Mouse (Mus musculus) spleen, adult 2 months (tissue): ENCODE measurements around the gene Tek. TPM values are rescaled to one million over a fixed set of nuclear protein-coding genes. Genes with fewer than 3 reads are reported as not detected.

Experiments
- DNase-seq, 2 experiments: peaks; one replicate each; pipeline versions ENCODE4 v3.0.0 to v3.0.0-alpha.2; 2012 to 2021; ENCODE audit warnings: low spot score in 2 of 2, low read depth in 1 of 2
- H3K27ac ChIP-seq: fragments of 200-500 bp; 2 replicates; pipeline ENCODE4 v1.5.1; 2012; ENCODE audit warnings: low read length, inconsistent platforms; ENCODE audit not compliant: insufficient read depth
- H3K27me3 ChIP-seq: fragments of 200-500 bp; 2 replicates; pipeline ENCODE4 v1.6.1; 2012; ENCODE audit warnings: mild to moderate bottlenecking, moderate library complexity, low read length, inconsistent platforms; ENCODE audit not compliant: control insufficient read depth, insufficient read depth
- H3K36me3 ChIP-seq: fragments of 200-500 bp; 2 replicates; pipeline ENCODE4 v1.6.1; 2012; ENCODE audit warnings: mild to moderate bottlenecking, low read length, inconsistent platforms; ENCODE audit not compliant: control insufficient read depth, insufficient read depth
- H3K4me1 ChIP-seq: fragments of 200-500 bp; 2 replicates; pipeline ENCODE4 v1.6.1; 2011; ENCODE audit warnings: inconsistent platforms; ENCODE audit not compliant: control insufficient read depth, insufficient read depth, insufficient read length
- H3K4me3 ChIP-seq: fragments of 200-500 bp; 2 replicates; pipeline ENCODE4 v1.5.1; 2011; ENCODE audit warnings: mild to moderate bottlenecking, inconsistent platforms; ENCODE audit not compliant: insufficient read depth, insufficient read length; ENCODE audit errors: extremely low read depth
- CTCF ChIP-seq: fragments of 200-500 bp; IDR thresholded peaks from 2 replicates; pipeline ENCODE4 v1.5.1; 2011; ENCODE audit warnings: mild to moderate bottlenecking, inconsistent platforms; ENCODE audit not compliant: insufficient read depth, insufficient read length, insufficient replicate concordance; ENCODE audit errors: extremely low read depth
- POLR2A ChIP-seq: fragments of 200-500 bp; IDR thresholded peaks from 2 replicates; pipeline ENCODE4 v1.6.1; 2011; ENCODE audit warnings: low read depth, low read length, inconsistent platforms
- WGBS: fragments of 180-500 bp; shearing (Covaris S2); methylation state at CpG from one replicate; pipeline ENCODE4 v1.1.7; 2018; 5-methylcytosine and 5-hydroxymethylcytosine counted together
- polyA plus RNA-seq: library from polyadenylated mRNA; depleted of rRNA; stranded (reverse); fragments of >200 nt; gene quantifications from 2 replicates; pipeline ENCODE4 v1.2.3, GENCODE M21; 2012

Tek gene
- polyA plus RNA-seq, 1 experiment, result 2.3 TPM

GRCm38 (mm10) chr4:94713741-94714140 lies 25.3 kb upstream of the Tek start:
- no peak overlapping the region for H3K4me3 ChIP-seq
- no peaks in the 10 kb centered on the region for H3K36me3 ChIP-seq
- no peak for TF ChIP-seq CTCF
- no peak for DNase-seq
- H3K27me3 ChIP-seq, result no peaks in the 10 kb centered on the region
- H3K27ac ChIP-seq, result no peak overlapping the region
- H3K4me1 ChIP-seq, result no peaks in the 10 kb centered on the region

- no peaks in the 10 kb centered on the region for H3K27me3 ChIP-seq
- no peak overlapping the region for H3K27ac ChIP-seq
- no peak overlapping the region for H3K4me3 ChIP-seq
- DNase-seq, result no peak
- no peaks in the 10 kb centered on the region for H3K36me3 ChIP-seq
- H3K4me1 ChIP-seq, result no peaks in the 10 kb centered on the region
- 72% methylated on average over 6 of the region's 6 CpGs for WGBS
- TF ChIP-seq CTCF (no peak), POLR2A (no peak)
Observed at GRCm38 (mm10) chr4:94715166-94715565, 23.9 kb upstream of the Tek start.

GRCm38 (mm10) chr4:94725799-94726198 lies 13.3 kb upstream of the Tek start:
- H3K4me1 ChIP-seq, result no peaks in the 10 kb centered on the region
- no peak overlapping the region for H3K4me3 ChIP-seq
- H3K36me3 ChIP-seq, result no peaks in the 10 kb centered on the region
- TF ChIP-seq CTCF (no peak), POLR2A (no peak)
- 81% methylated on average over 4 of the region's 4 CpGs for WGBS
- no peaks in the 10 kb centered on the region for H3K27me3 ChIP-seq
- no peak overlapping the region for H3K27ac ChIP-seq
- no peak for DNase-seq

GRCm38 (mm10) chr4:94732721-94733120 lies 6.4 kb upstream of the Tek start:
- H3K27ac ChIP-seq, result no peak overlapping the region
- no peak overlapping the region for H3K4me3 ChIP-seq
- no peaks in the 10 kb centered on the region for H3K27me3 ChIP-seq
- TF ChIP-seq CTCF, result no peak
- TF ChIP-seq POLR2A, result no peak
- no peak for DNase-seq
- H3K36me3 ChIP-seq, result no peaks in the 10 kb centered on the region
- no peaks in the 10 kb centered on the region for H3K4me1 ChIP-seq

GRCm38 (mm10) chr4:94737326-94738295 lies 1.5 kb upstream of the Tek start:
- Histone ChIP-seq H3K36me3 (no peaks in the 10 kb centered on the region), H3K4me3 (no peak overlapping the region), H3K4me1 (no peaks in the 10 kb centered on the region), H3K27me3 (no peaks in the 10 kb centered on the region), H3K27ac (no peak overlapping the region)
- no peak for DNase-seq
- 61% methylated on average over 5 of the region's 5 CpGs for WGBS
- TF ChIP-seq CTCF, result no peak
- no peak for TF ChIP-seq POLR2A

- H3K36me3 ChIP-seq, result no peaks in the 10 kb centered on the region
- no peak for DNase-seq
- H3K27ac ChIP-seq, result no peak overlapping the region
- H3K27me3 ChIP-seq, result no peaks in the 10 kb centered on the region
- H3K4me1 ChIP-seq, result no peaks in the 10 kb centered on the region
- TF ChIP-seq POLR2A, result no peak
- TF ChIP-seq CTCF, result no peak
- whole genome bisulfite sequencing, result 76% methylated on average over 1 of the region's 1 CpGs
- no peak overlapping the region for H3K4me3 ChIP-seq
Observed at GRCm38 (mm10) chr4:94741824-94742223, 2.7 kb downstream of the Tek start.

- Histone ChIP-seq H3K4me3 (no peak overlapping the region), H3K36me3 (no peaks in the 10 kb centered on the region), H3K27me3 (no peaks in the 10 kb centered on the region), H3K4me1 (no peaks in the 10 kb centered on the region), H3K27ac (no peak overlapping the region)
- TF ChIP-seq POLR2A, result no peak
- no peak for TF ChIP-seq CTCF
- DNase-seq, result no peak
- WGBS, result 89% methylated on average over 3 of the region's 3 CpGs
Observed at GRCm38 (mm10) chr4:94745749-94746148, 6.7 kb downstream of the Tek start.
